Mouse (Mus musculus): ENCODE measurements around the gene Got1. TPM values are rescaled to one million over a fixed set of nuclear protein-coding genes. Genes with fewer than 3 reads are reported as not detected.
A peak's percentile ranks its signal among the peaks of the same experiment; 100 is the strongest.

Gene Got1
- total RNA-seq (2015) (21.0 and 21.3 TPM in 2 replicates), total RNA-seq (2017) (17.9 and 19.8 TPM in 2 replicates)

DNA sequence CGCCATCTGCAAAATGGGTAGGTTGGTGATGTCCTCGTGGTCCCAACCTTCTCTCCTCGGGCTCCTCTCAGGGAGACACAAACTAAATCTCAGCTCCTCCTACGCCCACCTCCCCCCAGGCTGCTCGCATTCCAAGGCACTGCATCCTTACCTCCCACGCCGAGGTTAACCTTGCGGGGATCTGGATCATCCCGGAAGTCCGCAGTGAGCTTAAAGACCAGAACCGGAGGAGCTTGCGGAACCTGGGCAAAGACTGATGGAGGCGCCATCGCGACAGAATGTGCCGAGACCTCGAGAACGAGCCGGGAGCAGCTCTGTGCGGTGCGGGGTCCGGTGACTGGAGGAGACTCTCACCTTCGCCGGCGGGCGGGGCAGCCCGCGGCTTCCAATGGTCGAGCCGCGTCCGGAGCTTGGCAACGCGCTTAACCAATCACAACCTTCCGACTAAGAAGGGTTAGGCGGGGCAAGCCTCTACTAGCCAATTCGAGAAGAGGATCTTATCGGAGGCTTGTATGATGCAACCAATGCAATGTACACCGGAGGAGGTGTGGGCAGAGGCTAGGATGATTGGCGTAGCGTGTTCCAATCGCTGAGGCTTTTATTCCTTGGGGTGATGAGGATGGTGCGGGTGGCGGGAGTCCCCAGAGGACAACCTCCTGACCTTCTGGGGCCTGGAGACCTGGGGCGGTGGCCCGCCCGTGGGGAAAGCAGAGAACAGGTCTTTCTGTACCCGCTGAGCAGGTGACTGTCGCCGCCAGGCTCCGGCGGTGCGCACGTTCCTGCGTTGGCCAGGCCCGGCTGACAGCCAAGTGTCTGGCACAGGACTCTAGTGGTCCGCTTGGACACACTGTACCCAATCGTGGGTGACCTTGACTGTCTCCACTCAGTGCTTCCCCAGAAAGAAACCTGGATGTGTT is at the start of gene Got1:
Got1 (minus strand) TSS at position 419 of the 917 bp plus-strand sequence.
- peak; percentile 95 for ATAC-seq (replicated peaks; ENCODE audit: poor library complexity)

DNA sequence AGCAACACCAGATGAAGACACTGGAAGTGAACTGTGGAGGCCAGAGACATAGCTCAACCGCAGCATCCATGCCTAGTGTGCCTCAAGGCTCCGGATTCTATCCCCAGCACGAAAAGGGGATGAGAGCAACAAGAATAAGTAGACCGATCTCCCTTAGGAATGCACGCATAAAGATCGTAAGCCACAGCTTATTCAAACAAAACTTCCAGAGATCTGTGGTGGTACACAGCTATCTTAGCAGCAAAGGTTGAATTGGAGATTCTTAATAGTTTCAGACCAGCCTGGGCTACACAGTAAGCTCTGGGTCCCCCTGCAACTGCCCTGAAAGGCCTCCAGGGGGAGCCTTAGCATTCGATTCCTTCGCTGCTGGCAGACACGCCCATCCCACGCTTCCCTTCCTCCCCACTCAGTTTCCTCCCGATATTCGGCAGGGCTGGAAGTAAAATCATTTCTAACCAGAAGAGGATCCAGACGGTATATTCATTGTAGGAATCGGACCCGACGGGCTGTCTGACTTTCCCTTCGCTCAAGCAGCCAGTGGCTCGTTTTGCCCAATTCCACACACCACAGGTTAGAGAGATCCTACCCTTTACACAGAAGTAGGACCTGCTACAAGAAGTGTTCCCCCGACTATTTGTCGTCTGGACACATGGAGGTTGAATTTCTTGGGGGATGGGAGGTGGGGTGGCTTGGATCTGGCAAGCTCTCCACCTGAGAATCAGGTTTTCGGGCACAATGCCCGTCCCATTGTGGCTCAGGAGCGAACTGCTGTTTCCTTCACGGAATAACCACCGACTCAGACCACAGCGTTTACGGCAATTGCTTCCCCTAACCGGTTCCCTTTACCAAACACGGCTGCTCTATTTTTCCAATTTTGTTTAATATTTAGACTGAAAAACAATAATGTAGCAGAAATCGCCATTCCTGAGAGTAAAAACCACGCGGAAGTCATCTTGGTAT is 46.7 kb upstream of the Got1 start:
- ATAC-seq (replicated peaks; ENCODE audit: poor library complexity): peak; percentile 97

DNA sequence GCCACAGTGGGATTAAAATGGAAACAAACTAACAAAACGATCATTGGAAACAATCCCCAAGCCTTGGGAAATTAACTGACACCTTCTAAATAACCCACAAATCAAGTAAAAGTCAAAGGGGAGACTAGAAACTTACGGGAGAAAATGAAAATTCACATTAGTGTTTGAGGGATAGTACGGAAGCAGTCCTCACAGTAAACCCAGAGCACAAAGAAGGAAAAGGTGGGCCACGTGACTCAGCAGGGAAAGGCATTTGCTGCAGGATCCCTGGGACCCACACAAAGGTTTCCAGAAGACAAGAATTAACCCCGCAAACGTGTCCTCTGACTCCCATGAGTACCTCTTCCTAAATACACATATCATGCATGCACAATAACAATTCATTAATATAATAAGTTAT is 44.7 kb upstream of the Got1 start:
- no peak for ATAC-seq (replicated peaks; ENCODE audit: poor library complexity)

DNA sequence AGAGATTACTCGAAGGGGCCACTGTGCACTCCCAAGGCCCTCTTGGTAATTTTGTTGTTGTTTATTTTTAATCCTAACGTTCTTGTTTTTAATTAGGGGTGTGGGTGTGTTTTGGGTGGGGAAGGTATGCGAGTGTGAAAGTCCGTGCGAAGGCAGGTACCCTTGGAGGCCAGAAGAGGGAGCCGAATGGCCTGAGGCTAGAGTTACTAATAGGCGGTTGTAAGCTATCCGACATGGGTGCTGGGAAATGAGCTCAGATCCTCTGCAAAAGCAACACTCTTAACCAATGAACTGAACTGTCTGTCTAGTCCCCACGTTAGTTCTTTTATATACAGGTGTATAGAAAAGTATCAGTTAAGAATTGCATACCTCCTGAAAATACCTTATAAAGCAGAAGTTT is 43.9 kb upstream of the Got1 start:
- ATAC-seq (replicated peaks; ENCODE audit: poor library complexity): 0 out of 2 replicates have a peak, but pooled peaks have one; percentile 30

DNA sequence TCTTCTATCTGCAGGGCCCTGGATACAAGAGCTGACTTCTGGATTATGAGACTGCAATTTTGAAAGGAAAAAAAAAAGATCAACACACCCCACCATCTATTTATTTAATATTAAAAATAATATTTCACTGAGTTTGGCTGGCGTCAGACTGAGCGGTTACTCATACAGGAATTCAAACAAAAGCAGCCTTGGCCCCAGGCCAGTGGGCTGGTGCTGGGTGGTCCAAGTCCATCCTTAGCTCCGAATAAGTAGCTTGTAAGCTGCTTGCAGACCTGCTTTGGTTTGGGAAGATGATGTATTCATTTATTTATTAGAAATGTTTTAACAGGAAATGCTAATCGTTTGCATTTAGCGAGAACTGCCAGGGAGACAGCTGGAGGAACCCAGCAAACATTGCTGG is 38.8 kb upstream of the Got1 start:
- ATAC-seq (replicated peaks; ENCODE audit: poor library complexity): no peak

DNA sequence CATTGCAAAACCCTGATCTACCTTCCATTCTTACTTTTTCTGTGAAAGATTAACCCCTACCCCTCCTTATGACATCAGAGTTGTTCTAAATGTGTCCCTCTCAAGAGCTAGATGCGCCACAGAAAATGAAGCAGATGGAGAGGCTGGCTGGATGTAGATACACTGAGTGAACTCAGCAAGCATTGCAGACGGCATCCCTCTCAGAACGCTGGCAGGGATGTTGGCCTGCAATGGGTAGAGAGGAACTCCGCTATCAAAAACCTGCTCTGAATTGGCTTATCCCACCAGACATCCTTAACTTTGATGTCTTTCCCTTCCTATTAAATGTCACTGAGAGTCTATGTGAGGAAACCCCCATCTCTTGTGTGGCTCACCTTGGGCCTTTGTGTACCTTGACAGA is 37.4 kb upstream of the Got1 start:
- no peak for ATAC-seq (replicated peaks; ENCODE audit: poor library complexity)

DNA sequence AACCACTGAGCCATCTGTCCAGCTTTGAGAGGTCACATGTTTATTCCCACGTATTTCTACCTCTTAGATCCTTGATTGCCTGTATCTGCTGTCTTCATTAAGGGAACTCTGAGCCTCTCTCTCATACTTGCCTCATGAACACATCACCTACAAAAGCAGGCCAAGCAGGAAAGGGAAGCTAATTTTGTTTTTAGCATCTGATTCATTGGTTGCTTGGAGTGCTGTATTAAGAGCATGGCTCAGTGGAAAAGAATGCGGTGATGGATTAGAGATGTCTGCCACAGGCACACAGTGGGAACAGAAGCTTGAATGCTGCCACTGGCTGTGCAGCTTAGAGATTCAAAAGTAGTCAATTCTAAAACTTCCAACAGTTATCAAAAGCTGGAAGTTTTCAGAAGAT is 35.8 kb upstream of the Got1 start:
- ATAC-seq (replicated peaks; ENCODE audit: poor library complexity): no peak

DNA sequence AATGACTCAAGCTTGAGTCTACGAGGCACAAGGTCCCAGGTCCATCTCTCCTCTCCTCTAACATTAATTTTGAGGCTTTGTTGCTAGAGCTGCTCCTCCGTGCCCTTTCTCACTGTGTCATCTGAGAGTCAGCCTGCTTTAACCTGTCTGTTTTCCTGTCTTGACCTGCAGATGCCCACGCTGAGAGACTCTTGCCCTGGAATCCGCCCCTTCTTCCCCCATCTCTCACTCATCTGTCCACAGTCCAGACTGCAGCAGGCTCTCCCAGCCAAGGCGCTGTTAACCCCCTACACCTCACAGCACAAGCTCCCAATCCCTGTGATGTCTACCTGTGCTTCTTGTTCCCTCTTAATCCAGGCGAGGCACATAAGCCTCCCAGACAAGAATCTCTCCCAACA is 27.1 kb upstream of the Got1 start:
- ATAC-seq (replicated peaks; ENCODE audit: poor library complexity): no peak

DNA sequence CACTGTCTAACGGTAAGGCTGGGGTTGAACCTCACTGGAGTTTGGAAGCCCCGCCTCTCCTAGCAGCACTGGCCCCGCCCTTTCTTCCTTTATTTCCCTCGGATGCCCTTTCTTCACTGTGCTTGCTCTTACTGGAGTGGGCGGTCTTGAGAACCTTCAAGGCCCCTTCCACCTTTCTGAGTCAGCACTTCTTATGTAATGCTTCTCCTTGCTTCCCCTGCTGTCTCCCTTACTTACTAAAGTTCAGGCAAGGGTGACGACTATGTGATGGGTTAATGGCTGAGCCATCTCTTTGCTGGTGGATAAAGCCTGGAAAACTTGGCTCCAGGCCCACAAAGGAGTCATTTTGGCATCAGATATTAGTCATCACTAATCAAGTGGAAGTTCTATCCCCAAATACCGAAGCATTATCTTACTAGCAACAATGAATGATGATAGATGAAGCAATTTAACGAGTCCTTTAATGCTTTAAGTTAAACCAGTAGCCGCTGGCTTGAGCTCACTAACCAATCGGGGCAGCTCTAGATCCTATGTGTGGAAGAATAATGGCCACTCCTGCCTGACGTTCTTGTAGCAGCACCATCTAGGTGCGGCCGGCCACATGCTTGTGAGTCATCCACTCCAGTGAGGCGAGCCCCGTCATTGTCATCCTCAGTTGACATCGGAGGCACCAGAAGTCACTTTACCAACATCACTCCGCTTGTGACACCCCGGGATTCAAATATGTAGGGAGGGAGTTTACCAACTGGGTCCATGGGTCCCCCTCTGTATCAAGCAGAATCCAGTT is 26.5 kb upstream of the Got1 start:
- ATAC-seq (replicated peaks; ENCODE audit: poor library complexity): no peak

DNA sequence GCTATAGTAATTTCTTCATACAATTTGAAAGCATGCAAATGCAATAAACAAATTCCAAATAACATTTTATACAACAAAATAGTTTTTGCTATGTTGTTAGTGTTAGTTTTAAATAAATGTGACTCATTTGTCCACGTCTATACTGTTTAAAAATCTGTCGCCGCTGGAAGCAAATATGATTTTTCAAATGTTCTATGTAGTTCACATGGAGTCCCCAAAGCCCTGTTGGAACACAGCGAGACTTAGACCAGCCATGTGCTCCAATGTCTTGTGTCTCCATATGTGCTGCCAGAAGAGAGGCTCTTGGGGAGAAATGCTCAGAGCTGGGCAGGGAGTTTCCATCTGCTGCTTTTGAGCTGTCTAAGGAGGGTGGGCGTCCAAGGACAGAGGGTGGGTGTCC is 23.7 kb upstream of the Got1 start:
- no peak for ATAC-seq (replicated peaks; ENCODE audit: poor library complexity)

DNA sequence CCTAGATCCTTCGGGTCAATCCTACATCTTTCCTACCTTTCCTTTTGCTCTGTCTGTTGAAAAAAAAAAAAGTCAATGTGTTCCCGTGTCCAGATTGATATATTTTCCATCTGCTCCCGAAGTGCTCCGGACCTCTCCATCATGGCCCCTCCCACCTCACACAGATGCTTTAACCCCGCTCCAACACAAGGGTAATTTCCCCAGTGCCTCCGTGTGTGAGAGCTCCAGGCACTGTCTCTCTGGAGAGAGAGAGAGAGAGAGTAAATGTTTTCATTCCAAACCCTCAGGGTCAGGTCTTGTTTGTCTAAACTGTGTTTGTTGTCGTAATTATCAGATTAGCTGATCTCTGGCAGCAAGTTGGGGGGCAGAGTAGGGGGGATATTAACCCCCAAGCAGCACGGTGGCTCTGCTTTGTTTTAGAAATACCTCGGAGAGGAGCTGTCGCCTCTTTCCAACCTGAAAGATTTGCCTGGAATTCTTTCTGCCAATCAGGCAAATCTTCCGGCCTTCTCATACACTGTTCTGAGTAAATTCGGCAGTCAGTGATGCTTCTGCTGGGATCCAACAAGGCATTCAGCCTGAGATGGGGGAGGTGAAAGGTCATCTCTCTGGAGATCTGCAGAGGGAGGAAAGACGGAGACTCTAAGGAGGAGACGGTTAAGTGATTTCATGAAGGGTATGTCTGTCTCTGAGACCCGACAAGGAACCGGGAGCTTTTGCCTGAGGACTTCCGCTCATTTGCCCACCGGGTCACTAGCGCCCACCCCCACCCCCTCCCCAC is 22.1 kb upstream of the Got1 start:
- no peak for ATAC-seq (replicated peaks; ENCODE audit: poor library complexity)

DNA sequence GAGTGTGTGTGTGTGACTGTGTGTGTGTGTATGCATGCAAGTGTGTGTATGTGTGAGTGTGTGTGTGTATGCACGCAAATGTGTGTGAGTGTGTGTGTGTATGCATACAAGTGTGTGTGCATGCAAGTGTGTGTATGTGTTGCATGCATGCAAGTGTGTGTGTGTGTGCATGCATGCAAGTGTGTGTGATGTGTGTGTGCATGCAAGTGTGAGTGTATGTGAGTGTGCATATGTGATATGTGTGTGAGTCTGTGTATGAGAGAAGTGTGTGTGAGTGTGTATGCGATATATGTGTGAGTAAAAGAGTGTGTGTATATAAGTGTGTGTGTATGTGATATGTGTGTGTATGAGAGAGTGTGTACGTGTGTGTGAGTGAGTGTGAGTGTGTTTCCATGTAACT is 11.0 kb upstream of the Got1 start:
- no peak for ATAC-seq (replicated peaks; ENCODE audit: poor library complexity)

DNA sequence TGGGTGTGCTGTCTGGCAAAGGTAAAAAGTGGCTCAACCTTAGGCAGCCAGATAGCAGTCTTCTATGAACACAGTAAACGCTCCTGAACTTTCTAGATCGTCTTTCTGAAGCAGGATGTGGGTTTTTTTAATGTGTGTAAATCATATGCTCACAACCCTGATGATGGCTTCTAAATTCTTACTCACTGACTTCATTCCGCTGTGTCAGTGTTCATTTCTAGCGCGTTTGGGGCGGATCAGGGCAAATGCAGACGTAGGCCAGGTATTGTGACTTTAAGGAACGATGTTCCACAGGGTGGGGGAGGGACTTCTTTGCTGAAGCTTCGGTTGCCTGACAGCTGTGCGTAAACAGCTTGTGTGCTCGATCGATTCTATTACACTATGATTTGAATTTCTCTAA is 6.5 kb upstream of the Got1 start:
- no peak for ATAC-seq (replicated peaks; ENCODE audit: poor library complexity)

DNA sequence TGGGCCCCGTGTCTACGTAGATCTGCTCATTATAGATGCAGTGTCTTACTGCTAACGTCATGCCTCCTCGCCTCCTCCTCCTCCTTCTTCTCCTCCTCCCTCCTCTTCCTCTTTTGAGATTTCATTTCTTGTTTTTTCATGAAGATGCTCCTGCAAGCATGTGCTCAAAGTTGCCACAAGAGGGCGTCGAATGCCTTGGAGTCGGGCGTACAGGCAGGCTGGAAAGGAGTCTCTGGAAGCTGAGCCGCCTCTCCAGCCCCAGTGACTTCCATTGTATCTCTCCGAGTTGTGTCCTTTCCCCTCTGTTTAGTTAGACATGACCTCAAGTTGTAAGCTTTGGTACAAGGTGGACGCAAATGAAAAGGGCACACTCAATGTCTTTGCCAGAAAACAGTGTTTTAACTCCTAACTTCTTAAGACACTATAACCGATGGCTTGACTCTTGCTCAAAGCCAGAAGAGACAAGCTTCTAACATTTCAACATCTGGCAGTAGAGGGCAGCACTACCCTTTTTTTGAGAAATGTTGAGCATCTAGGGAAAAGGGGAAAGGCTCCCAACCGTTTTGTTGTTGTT is 5.9 kb upstream of the Got1 start:
- peak; percentile 97 for ATAC-seq (replicated peaks; ENCODE audit: poor library complexity)

DNA sequence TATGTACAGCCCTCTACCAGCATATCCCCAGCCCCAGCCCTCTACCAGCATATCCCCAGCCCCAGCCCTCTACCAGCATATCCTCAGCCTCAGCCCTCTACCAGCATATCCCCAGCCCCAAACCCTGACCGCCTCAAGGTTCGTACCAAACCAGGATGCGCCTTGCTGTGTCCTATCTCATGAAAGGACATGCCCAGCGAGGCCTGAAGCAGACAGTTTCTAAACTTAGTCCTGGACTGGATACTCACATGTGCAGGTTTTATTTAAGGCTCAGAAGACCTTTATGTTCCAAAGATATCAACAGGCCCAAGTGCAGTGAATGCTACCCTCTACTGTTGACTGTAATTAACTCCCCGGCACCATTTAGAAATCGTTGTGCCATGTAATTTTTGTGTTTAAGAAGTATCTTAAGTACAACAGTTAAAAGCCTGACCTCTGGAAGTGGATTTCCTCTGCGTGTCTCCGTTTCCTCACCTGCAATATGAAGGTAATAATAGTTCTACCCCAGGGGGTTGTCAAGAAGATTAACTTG is 3.7 kb upstream of the Got1 start:
- no peak for ATAC-seq (replicated peaks; ENCODE audit: poor library complexity)

DNA sequence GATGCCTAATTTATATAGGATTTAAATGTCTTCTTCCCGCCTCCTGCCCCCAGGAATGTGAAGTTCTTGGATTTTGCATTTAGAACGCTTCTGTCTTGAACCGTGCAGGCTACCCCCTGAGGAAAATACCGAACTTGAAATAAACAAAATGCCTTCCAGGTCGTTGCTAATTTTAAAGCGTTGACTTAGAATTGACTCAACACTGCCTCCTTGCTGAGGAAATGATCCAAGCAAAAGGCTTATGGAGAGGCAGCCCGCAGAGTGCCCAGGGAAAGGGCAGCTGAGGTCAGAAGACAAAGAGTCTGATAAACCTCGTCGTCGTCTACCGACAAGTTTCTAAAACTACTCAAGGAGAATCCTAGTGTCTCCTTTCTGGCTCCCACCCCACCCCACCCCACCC is 2.7 kb upstream of the Got1 start:
- no peak for ATAC-seq (replicated peaks; ENCODE audit: poor library complexity)

DNA sequence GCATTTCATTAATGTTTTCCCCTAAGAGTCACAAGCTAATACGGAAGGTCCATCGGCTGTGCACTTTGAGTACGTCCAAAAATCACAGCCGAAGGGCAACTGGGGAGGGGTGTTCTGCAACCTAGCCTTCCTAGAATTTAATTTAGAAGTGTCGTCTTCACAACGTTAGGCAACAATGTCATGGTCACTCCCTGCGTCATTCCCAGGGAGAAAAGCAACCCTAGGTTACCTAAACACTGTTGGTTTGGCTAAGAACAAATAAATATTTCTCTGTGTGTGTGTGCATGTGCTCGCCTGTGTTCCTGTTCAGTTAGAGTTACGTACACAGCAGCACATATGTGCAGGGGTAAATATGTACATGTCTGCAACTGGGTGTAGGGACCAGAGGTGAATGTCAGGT is 1.6 kb upstream of the Got1 start:
- ATAC-seq (replicated peaks; ENCODE audit: poor library complexity): no peak

DNA sequence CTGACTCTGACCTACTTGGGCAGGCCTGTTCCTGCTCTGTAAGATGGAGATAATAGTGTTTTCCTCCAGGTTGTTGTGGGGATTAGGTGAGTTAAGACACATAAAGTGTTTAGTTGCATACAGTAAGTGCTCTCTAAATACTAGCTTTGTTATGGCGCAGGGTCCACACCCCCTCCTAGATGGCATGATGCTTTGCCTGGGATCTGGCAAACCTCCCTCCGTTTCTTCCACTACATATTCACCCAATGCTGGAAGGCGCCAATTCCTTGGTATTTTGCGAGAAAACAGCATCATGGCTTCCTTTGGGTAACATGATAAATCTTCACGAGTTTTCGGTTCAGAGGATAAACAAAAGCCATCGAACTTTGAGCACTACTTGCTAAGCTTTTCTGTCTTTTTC is 1.2 kb upstream of the Got1 start:
- no peak for ATAC-seq (replicated peaks; ENCODE audit: poor library complexity)

DNA sequence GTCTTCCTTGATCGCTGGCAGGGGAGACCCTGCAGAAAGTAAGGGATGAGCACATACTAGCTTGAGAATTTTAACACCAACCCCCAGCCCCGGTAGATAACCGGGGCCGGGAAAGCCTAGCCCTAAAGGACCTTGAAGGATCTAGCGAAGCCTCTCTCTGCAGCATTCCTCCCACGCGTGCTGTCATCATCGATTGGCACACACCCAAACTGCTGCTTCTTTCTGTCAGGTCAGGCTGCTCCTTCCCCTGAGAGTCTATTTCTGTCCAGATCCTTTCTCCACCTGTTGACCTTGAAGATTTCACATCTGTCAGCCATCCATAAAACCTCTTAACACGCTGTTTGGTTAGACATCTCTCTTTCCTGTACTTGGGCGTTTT is 688 bp upstream of the Got1 start:
- no peak for ATAC-seq (replicated peaks; ENCODE audit: poor library complexity)

DNA sequence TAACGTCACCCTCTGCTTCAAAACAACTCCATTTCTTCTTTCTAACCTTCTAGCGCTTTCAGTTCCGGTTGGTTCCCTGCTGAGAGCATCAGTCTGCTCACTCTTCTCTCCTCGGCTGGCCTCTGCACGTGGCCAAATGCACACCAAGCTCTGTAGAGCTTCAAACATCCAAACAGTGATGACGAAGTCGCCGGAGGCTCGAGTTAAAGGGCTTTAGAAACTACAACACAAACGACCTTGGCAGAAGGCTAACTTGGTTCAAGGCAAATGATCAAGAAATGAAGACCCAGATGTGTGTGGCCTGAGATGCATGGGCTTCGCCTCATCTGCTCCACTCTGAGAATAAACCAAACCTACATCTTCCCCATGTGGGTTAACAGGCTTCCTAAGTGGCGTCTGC is 854 bp downstream of the Got1 start:
- no peak for ATAC-seq (replicated peaks; ENCODE audit: poor library complexity)

Measured in megakaryocyte progenitor cell, adult 5-6 weeks (primary cell).